Mouse (Mus musculus) ES-Bruce4 (cell line): ENCODE data around the gene Secisbp2. TPM values are rescaled to one million over a fixed set of nuclear protein-coding genes. Genes with fewer than 3 reads are reported as not detected.

Experiments
- H3K27ac ChIP-seq: 2 replicates; pipeline ENCODE4 v1.5.1; 2012; ENCODE audit warnings: low read length, inconsistent platforms; ENCODE audit not compliant: insufficient read depth
- H3K27me3 ChIP-seq: 2 replicates; pipeline ENCODE4 v1.6.1; 2012; ENCODE audit warnings: mild to moderate bottlenecking, low read length, inconsistent platforms; ENCODE audit not compliant: control insufficient read depth, poor library complexity, insufficient read depth, severe bottlenecking
- H3K36me3 ChIP-seq: 2 replicates; pipeline ENCODE4 v1.6.1; 2012; ENCODE audit warnings: inconsistent platforms, mild to moderate bottlenecking, low read length, moderate library complexity; ENCODE audit not compliant: control insufficient read depth, poor library complexity, insufficient read depth, severe bottlenecking
- H3K4me1 ChIP-seq: one replicate; pipeline ENCODE4 v1.8.1; 2011; ENCODE audit warnings: low read length; ENCODE audit not compliant: control insufficient read depth, insufficient read depth
- H3K4me3 ChIP-seq: 2 replicates; pipeline ENCODE4 v1.5.1; 2011; ENCODE audit warnings: low read depth, mild to moderate bottlenecking, low read length
- H3K9ac ChIP-seq: 2 replicates; pipeline ENCODE4 v1.6.1; 2012; ENCODE audit warnings: low read depth, mild to moderate bottlenecking, inconsistent platforms; ENCODE audit not compliant: poor library complexity, severe bottlenecking
- H3K9me3 ChIP-seq: replicated peaks from 2 replicates; pipeline ENCODE4 v1.6.1; 2012; ENCODE audit warnings: mild to moderate bottlenecking, low read length, inconsistent platforms; ENCODE audit not compliant: control insufficient read depth, poor library complexity, insufficient read depth, severe bottlenecking
- CTCF ChIP-seq: IDR thresholded peaks from one replicate; pipeline ENCODE4 v1.8.1; 2011; ENCODE audit warnings: low read depth, low read length
- EP300 ChIP-seq: IDR thresholded peaks from 2 replicates; pipeline ENCODE4 v1.6.1; 2011; ENCODE audit warnings: low read depth, low read length; ENCODE audit not compliant: insufficient read depth
- POLR2A ChIP-seq: IDR thresholded peaks from one replicate; pipeline ENCODE4 v1.8.1; 2011; ENCODE audit warnings: low read length; ENCODE audit not compliant: insufficient read depth
- polyA plus RNA-seq: library from polyadenylated mRNA; stranded (reverse); fragments of >200 nt; gene quantifications from 2 replicates; pipeline ENCODE4 v1.2.4, GENCODE M21; 2011; ENCODE audit warnings: low read depth; ENCODE audit not compliant: missing spikeins, insufficient read depth, insufficient read length

Secisbp2 gene
- polyA plus RNA-seq, 1 experiment, result 25.5 TPM

GRCm38 (mm10) chr13:51681634-51682033 lies 30.1 kb downstream of the Secisbp2 start:
- Histone ChIP-seq H3K27ac (no peak overlapping the region), H3K9me3 (no peaks in the 10 kb centered on the region), H3K9ac (no peak overlapping the region), H3K27me3 (no peaks in the 10 kb centered on the region), H3K36me3 (peaks cover 28% of the 10 kb centered on the region), H3K4me1 (no peaks in the 10 kb centered on the region), H3K4me3 (no peak overlapping the region)
- no peak for TF ChIP-seq CTCF
- no peak for TF ChIP-seq EP300
- no peak for TF ChIP-seq POLR2A

- Histone ChIP-seq H3K36me3 (peaks cover 11% of the 10 kb centered on the region), H3K9me3 (no peaks in the 10 kb centered on the region), H3K4me1 (no peaks in the 10 kb centered on the region), H3K27me3 (no peaks in the 10 kb centered on the region), H3K27ac (no peak overlapping the region), H3K4me3 (no peak overlapping the region), H3K9ac (no peak overlapping the region)
- TF ChIP-seq POLR2A (no peak), EP300 (no peak), CTCF (no peak)
Measured at GRCm38 (mm10) chr13:51685290-51685966, 33.9 kb downstream of the Secisbp2 start.

GRCm38 (mm10) chr13:51686966-51687365 lies 35.5 kb downstream of the Secisbp2 start:
- Histone ChIP-seq H3K27ac (no peak overlapping the region), H3K27me3 (no peaks in the 10 kb centered on the region), H3K9ac (no peak overlapping the region), H3K9me3 (no peaks in the 10 kb centered on the region), H3K4me1 (no peaks in the 10 kb centered on the region), H3K36me3 (peaks cover 6% of the 10 kb centered on the region), H3K4me3 (no peak overlapping the region)
- no peak for TF ChIP-seq POLR2A
- no peak for TF ChIP-seq CTCF
- TF ChIP-seq EP300, result no peak

GRCm38 (mm10) chr13:51688688-51689087 lies 37.2 kb downstream of the Secisbp2 start:
- Histone ChIP-seq H3K36me3 (no peaks in the 10 kb centered on the region; the same call in 1 of the 2 replicates), H3K9me3 (no peaks in the 10 kb centered on the region), H3K27ac (no peak overlapping the region), H3K9ac (no peak overlapping the region), H3K27me3 (no peaks in the 10 kb centered on the region), H3K4me3 (no peak overlapping the region), H3K4me1 (no peaks in the 10 kb centered on the region)
- no peak for TF ChIP-seq EP300
- TF ChIP-seq CTCF, result no peak
- TF ChIP-seq POLR2A, result no peak

GRCm38 (mm10) chr13:51696481-51696880 lies 45.0 kb downstream of the Secisbp2 start:
- TF ChIP-seq CTCF, result no peak
- no peak for TF ChIP-seq POLR2A
- no peak for TF ChIP-seq EP300
- Histone ChIP-seq H3K27ac (no peak overlapping the region), H3K4me1 (no peaks in the 10 kb centered on the region), H3K4me3 (no peak overlapping the region), H3K9ac (no peak overlapping the region), H3K9me3 (no peaks in the 10 kb centered on the region), H3K36me3 (no peaks in the 10 kb centered on the region), H3K27me3 (no peaks in the 10 kb centered on the region)

- no peaks in the 10 kb centered on the region for H3K4me1 ChIP-seq
- no peak overlapping the region for H3K27ac ChIP-seq
- H3K36me3 ChIP-seq, result no peaks in the 10 kb centered on the region
- no peak overlapping the region for H3K4me3 ChIP-seq
- H3K27me3 ChIP-seq, result no peaks in the 10 kb centered on the region
- no peak for TF ChIP-seq EP300
- no peak for TF ChIP-seq POLR2A
- no peak for TF ChIP-seq CTCF
- no peaks in the 10 kb centered on the region for H3K9me3 ChIP-seq
- H3K9ac ChIP-seq, result no peak overlapping the region
Measured at GRCm38 (mm10) chr13:51697455-51697854, 46.0 kb downstream of the Secisbp2 start.
